Mouse (Mus musculus): Measurements from ENCODE around the gene Gm10073. TPM values are rescaled to one million over a fixed set of nuclear protein-coding genes. Genes with fewer than 3 reads are reported as not detected.

The Gm10073 gene
- polyA plus RNA-seq, 1 experiment = not detected

GRCm38 (mm10) chr8:106528596-106529249 is 44.5 kb downstream of the Gm10073 start:
- Histone ChIP-seq H3K27ac (ENCODE audit: insufficient read depth, low read depth, low read length) (no peak overlapping the region), H3K4me3 (ENCODE audit: insufficient read depth, low read depth, low read length) (no peak overlapping the region), H3K4me1 (ENCODE audit: control insufficient read depth, insufficient read depth, low read length) (0 out of 2 replicates have a peak, but pooled peaks cover 4% of the 10 kb centered on the region)
- no peak for TF ChIP-seq CTCF (IDR thresholded peaks at IDR 0.05; ENCODE audit: insufficient read depth, low read depth, low read length)
- no peak for TF ChIP-seq POLR2A (IDR thresholded peaks at IDR 0.05; ENCODE audit: insufficient read depth, low read depth, low read length)
- 62% methylated on average over 9 of the region's 9 CpGs for WGBS

- Histone ChIP-seq H3K27ac (ENCODE audit: insufficient read depth, low read depth, low read length) (no peak overlapping the region), H3K4me3 (ENCODE audit: insufficient read depth, low read depth, low read length) (no peak overlapping the region), H3K4me1 (ENCODE audit: control insufficient read depth, insufficient read depth, low read length) (0 out of 2 replicates have a peak, but pooled peaks cover 4% of the 10 kb centered on the region)
- 90% methylated on average over 9 of the region's 9 CpGs for WGBS
- TF ChIP-seq CTCF (IDR thresholded peaks at IDR 0.05; ENCODE audit: insufficient read depth, low read depth, low read length) = no peak
- TF ChIP-seq POLR2A (IDR thresholded peaks at IDR 0.05; ENCODE audit: insufficient read depth, low read depth, low read length) = no peak
Observed at GRCm38 (mm10) chr8:106527241-106528036, 45.8 kb downstream of the Gm10073 start.

- Histone ChIP-seq H3K4me1 (ENCODE audit: control insufficient read depth, insufficient read depth, low read length) (0 out of 2 replicates have a peak, but pooled peaks cover 4% of the 10 kb centered on the region), H3K4me3 (ENCODE audit: insufficient read depth, low read depth, low read length) (no peak overlapping the region), H3K27ac (ENCODE audit: insufficient read depth, low read depth, low read length) (no peak overlapping the region)
- TF ChIP-seq CTCF (IDR thresholded peaks at IDR 0.05; ENCODE audit: insufficient read depth, low read depth, low read length) (no peak), POLR2A (IDR thresholded peaks at IDR 0.05; ENCODE audit: insufficient read depth, low read depth, low read length) (no peak)
- WGBS = 82% methylated on average over 6 of the region's 6 CpGs
Observed at GRCm38 (mm10) chr8:106526725-106527124, 46.5 kb downstream of the Gm10073 start.

Other genes starting within 250 kb of the Gm10073 start
- not detected in 2 replicates for gene Smpd3, start 235.5 kb downstream of the Gm10073 start, polyA plus RNA-seq (2012; ENCODE audit: insufficient read depth, insufficient read length, low replicate concordance, missing spikeins)
- not detected in 2 replicates for gene Zfp90, start 158.1 kb downstream of the Gm10073 start, polyA plus RNA-seq (2012; ENCODE audit: insufficient read depth, insufficient read length, low replicate concordance, missing spikeins)
- gene 6030452D12Rik, start 72.9 kb downstream of the Gm10073 start, polyA plus RNA-seq (2012; ENCODE audit: insufficient read depth, insufficient read length, low replicate concordance, missing spikeins) = not detected in 2 replicates
- gene Cdh3, start 62.6 kb downstream of the Gm10073 start, polyA plus RNA-seq (2012; ENCODE audit: insufficient read depth, insufficient read length, low replicate concordance, missing spikeins) = not detected in 2 replicates
- not detected in 2 replicates for gene Cdh1, start 29.9 kb upstream of the Gm10073 start, polyA plus RNA-seq (2012; ENCODE audit: insufficient read depth, insufficient read length, low replicate concordance, missing spikeins)
- gene Tango6, start 109.6 kb upstream of the Gm10073 start, polyA plus RNA-seq (2012; ENCODE audit: insufficient read depth, insufficient read length, low replicate concordance, missing spikeins) = not detected in 2 replicates

Measured in olfactory bulb, adult 2 months (tissue).